Mouse (Mus musculus) forebrain, embryonic 12.5 days (tissue): Measurements from ENCODE around the gene 1700021F07Rik. TPM values are rescaled to one million over a fixed set of nuclear protein-coding genes. Genes with fewer than 3 reads are reported as not detected.

Source experiments
- polyA plus RNA-seq: library from polyadenylated mRNA; unstranded; fragments of >200 nt; fragmentation: Nextera tagmentation; extraction: Ambion mirVana; gene quantifications from 2 replicates; pipeline ENCODE4 v1.2.1, GENCODE M21; 2016

Gene 1700021F07Rik
- polyA plus RNA-seq, 1 experiment from 2014 or later, result not detected

Other genes starting within 250 kb of the 1700021F07Rik start
- 3.7 and 4.7 TPM in 2 replicates for gene Pmepa1, start 246.1 kb upstream of the 1700021F07Rik start, polyA plus RNA-seq
- gene Ankrd60, start 55.8 kb downstream of the 1700021F07Rik start, polyA plus RNA-seq, result not detected in 2 replicates
- gene Rab22a, start 137.2 kb downstream of the 1700021F07Rik start, polyA plus RNA-seq, result 43.1 and 47.7 TPM in 2 replicates
- gene 1700010B08Rik, start 196.8 kb downstream of the 1700021F07Rik start, polyA plus RNA-seq, result not detected in 2 replicates
- 11.0 and 13.8 TPM in 2 replicates for gene Vapb, start 214.9 kb downstream of the 1700021F07Rik start, polyA plus RNA-seq